Mouse (Mus musculus): Measurements from ENCODE around the gene Gm4201. TPM values are rescaled to one million over a fixed set of nuclear protein-coding genes. Genes with fewer than 3 reads are reported as not detected.

The Gm4201 gene
- polyA plus RNA-seq (2012; rRNA removed), result not detected in 2 replicates

GRCm38 (mm10) chr7:22565243-22565642 is at the start of gene Gm4201:
Gene Gm4201, minus strand, starts transcription at chr7:22565343.

GRCm38 (mm10) chr7:22588027-22588426 is 22.9 kb upstream of the Gm4201 start, which contains the start of gene Gm4565:
Gene Gm4565, minus strand, starts transcription at chr7:22588127.

GRCm38 (mm10) chr7:22534787-22535186 is 30.4 kb downstream of the Gm4201 start, which contains the start of gene Gm8677:
Gene Gm8677, minus strand, starts transcription at chr7:22534887.

GRCm38 (mm10) chr7:22522667-22523066 is 42.5 kb downstream of the Gm4201 start, which contains the start of gene Vmn1r152:
Gene Vmn1r152, plus strand, starts transcription at chr7:22522967.

Other genes starting within 250 kb of the Gm4201 start
- gene Gm4187, start 235.6 kb downstream of the Gm4201 start, polyA plus RNA-seq (2012; rRNA removed), result not detected in 2 replicates
- gene Gm8660, start 194.3 kb downstream of the Gm4201 start, polyA plus RNA-seq (2012; rRNA removed), result not detected in 2 replicates
- gene Vmn1r148, start 151.8 kb downstream of the Gm4201 start, polyA plus RNA-seq (2012; rRNA removed), result not detected in 2 replicates
- gene Vmn1r149, start 127.1 kb downstream of the Gm4201 start, polyA plus RNA-seq (2012; rRNA removed), result not detected in 2 replicates
- not detected in 2 replicates for gene Gm10665, start 101.3 kb downstream of the Gm4201 start, polyA plus RNA-seq (2012; rRNA removed)
- not detected in 2 replicates for gene Vmn1r151, start 65.7 kb downstream of the Gm4201 start, polyA plus RNA-seq (2012; rRNA removed)
- not detected in 2 replicates for gene Vmn1r152, start 42.4 kb downstream of the Gm4201 start, polyA plus RNA-seq (2012; rRNA removed)
- gene Gm8677, start 30.5 kb downstream of the Gm4201 start, polyA plus RNA-seq (2012; rRNA removed), result not detected in 2 replicates
- not detected in 2 replicates for gene Gm4565, start 22.8 kb upstream of the Gm4201 start, polyA plus RNA-seq (2012; rRNA removed)
- not detected in 2 replicates for gene Vmn1r155, start 92.7 kb upstream of the Gm4201 start, polyA plus RNA-seq (2012; rRNA removed)
- not detected in 2 replicates for gene Gm8693, start 127.0 kb upstream of the Gm4201 start, polyA plus RNA-seq (2012; rRNA removed)
- not detected in 2 replicates for gene Gm4567, start 154.4 kb upstream of the Gm4201 start, polyA plus RNA-seq (2012; rRNA removed)
- not detected in 2 replicates for gene Vmn1r157, start 196.4 kb upstream of the Gm4201 start, polyA plus RNA-seq (2012; rRNA removed)
- not detected in 2 replicates for gene Vmn1r158, start 225.4 kb upstream of the Gm4201 start, polyA plus RNA-seq (2012; rRNA removed)